ENCODE assay signal across 13 mouse cellular contexts in the genomic region with DNA sequence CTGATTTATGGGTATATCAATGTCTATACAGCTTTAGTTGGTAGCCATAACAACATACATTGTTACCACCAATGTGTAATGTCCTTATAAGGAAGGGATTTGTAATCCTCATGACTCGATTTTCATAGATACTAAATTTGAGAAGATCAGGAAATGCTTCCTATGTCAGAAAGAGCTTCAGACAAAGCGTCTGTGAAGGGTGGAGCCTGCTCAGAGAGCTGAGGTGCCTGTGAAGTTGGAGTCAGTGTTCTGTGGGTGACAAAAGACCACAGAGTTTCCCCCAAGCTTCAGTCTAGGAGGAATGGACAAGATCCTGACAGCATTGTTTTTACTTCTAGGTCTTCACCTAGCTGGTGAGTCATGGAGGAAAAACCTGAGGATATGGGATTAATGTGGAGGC.
"Had no signal": no experiment of that assay in that cellular context is flagged by ENCODE, and none has a peak within 500 bp of the region (broad histone marks: within the 10 kb centered on the region; RNA-seq: fewer than 3 reads in every experiment).

No protein-coding gene starts in this region.

- H3K36me3 ChIP-seq: intestine, embryonic 15.5 days; limb, embryonic 10.5 days; liver, embryonic 15.5 days; midbrain, embryonic 15.5 days had no signal

- H3K27ac ChIP-seq: intestine, embryonic 15.5 days; left cerebral cortex, adult 2 months; limb, embryonic 10.5 days; liver, embryonic 15.5 days; midbrain, embryonic 15.5 days had no signal

- H3K9ac ChIP-seq: intestine, embryonic 15.5 days; liver, embryonic 15.5 days; midbrain, embryonic 15.5 days had no signal

- ATAC-seq: intestine, embryonic 15.5 days; lung, postnatal 0 days; midbrain, embryonic 15.5 days had no signal

- H3K9me3 ChIP-seq: intestine, embryonic 15.5 days; limb, embryonic 10.5 days; liver, embryonic 15.5 days; midbrain, embryonic 15.5 days had no signal

- H3K4me3 ChIP-seq: intestine, embryonic 15.5 days; left cerebral cortex, adult 2 months; limb, embryonic 10.5 days; liver, embryonic 15.5 days; midbrain, embryonic 15.5 days had no signal

- H3K4me2 ChIP-seq: intestine, embryonic 15.5 days; liver, embryonic 11.5 days; liver, embryonic 15.5 days; midbrain, embryonic 11.5 days; midbrain, embryonic 15.5 days had no signal

- DNase-seq: kidney, adult 18-20 months; kidney, postnatal 14 days; lung, adult 2 months; lung, postnatal 36 days; right cerebral cortex, postnatal 25 days had no signal

- H3K27me3 ChIP-seq: intestine, embryonic 15.5 days; liver, embryonic 15.5 days; midbrain, embryonic 15.5 days had no signal

- H3K4me1 ChIP-seq: intestine, embryonic 15.5 days; limb, embryonic 10.5 days; midbrain, embryonic 15.5 days had no signal
